Mouse (Mus musculus): ENCODE measurements around the gene Ssu72. TPM values are rescaled to one million over a fixed set of nuclear protein-coding genes. Genes with fewer than 3 reads are reported as not detected.

Gene Ssu72
- polyA plus RNA-seq, 1 experiment from 2014 or later = 264 TPM

- no peak within 1 kb of the TSS for H3K4me3 ChIP-seq (ENCODE audit: inconsistent target)
- no peak within 1 kb of the TSS for H3K27ac ChIP-seq
- 1% methylated on average over 35 of the region's 35 CpGs for WGBS (ENCODE audit: missing documents)
- no peaks in the 10 kb centered on the region for H3K79me2 ChIP-seq (ENCODE audit: inconsistent target)
- no peaks in the 10 kb centered on the region for H3K36me3 ChIP-seq (ENCODE audit: inconsistent target)
These were observed 69.7 kb downstream of the Ssu72 start, which contains the start of gene Vwa1 for GRCm38 (mm10) chr4:155774280-155774754. Vwa1 (minus strand) TSS chr4:155774698.

GRCm38 (mm10) chr4:155774971-155775740, 70.6 kb downstream of the Ssu72 start:
- H3K27ac ChIP-seq = no peak overlapping the region
- WGBS (ENCODE audit: missing documents) = 23% methylated on average over 9 of the region's 9 CpGs
- no peak overlapping the region for H3K4me3 ChIP-seq (ENCODE audit: inconsistent target)
- H3K79me2 ChIP-seq (ENCODE audit: inconsistent target) = no peaks in the 10 kb centered on the region
- H3K36me3 ChIP-seq (ENCODE audit: inconsistent target) = no peaks in the 10 kb centered on the region

- no peak overlapping the region for H3K4me3 ChIP-seq (ENCODE audit: inconsistent target)
- H3K27ac ChIP-seq = no peak overlapping the region
- WGBS (ENCODE audit: missing documents) = 96% methylated on average over 3 of the region's 3 CpGs
- no peaks in the 10 kb centered on the region for H3K36me3 ChIP-seq (ENCODE audit: inconsistent target)
- H3K79me2 ChIP-seq (ENCODE audit: inconsistent target) = no peaks in the 10 kb centered on the region
These were observed 71.3 kb downstream of the Ssu72 start for GRCm38 (mm10) chr4:155775855-155776254.

- 58% methylated on average over 2 of the region's 2 CpGs for WGBS (ENCODE audit: missing documents)
- H3K36me3 ChIP-seq (ENCODE audit: inconsistent target) = no peaks in the 10 kb centered on the region
- H3K79me2 ChIP-seq (ENCODE audit: inconsistent target) = no peaks in the 10 kb centered on the region
- no peak overlapping the region for H3K4me3 ChIP-seq (ENCODE audit: inconsistent target)
- H3K27ac ChIP-seq = no peak overlapping the region
These were observed 72.2 kb downstream of the Ssu72 start for GRCm38 (mm10) chr4:155776704-155777335.

- no peak overlapping the region for H3K27ac ChIP-seq
- 100% methylated on average over 2 of the region's 2 CpGs for WGBS (ENCODE audit: missing documents)
- no peaks in the 10 kb centered on the region for H3K36me3 ChIP-seq (ENCODE audit: inconsistent target)
- H3K4me3 ChIP-seq (ENCODE audit: inconsistent target) = no peak overlapping the region
- H3K79me2 ChIP-seq (ENCODE audit: inconsistent target) = no peaks in the 10 kb centered on the region
These were observed 73.2 kb downstream of the Ssu72 start for GRCm38 (mm10) chr4:155777816-155778215.

- Histone ChIP-seq H3K79me2 (ENCODE audit: inconsistent target) (no peaks in the 10 kb centered on the region), H3K36me3 (ENCODE audit: inconsistent target) (no peaks in the 10 kb centered on the region), H3K27ac (no peak overlapping the region), H3K4me3 (ENCODE audit: inconsistent target) (no peak overlapping the region)
- 88% methylated on average over 4 of the region's 4 CpGs for WGBS (ENCODE audit: missing documents)
These were observed 74.9 kb downstream of the Ssu72 start for GRCm38 (mm10) chr4:155779498-155779897.

GRCm38 (mm10) chr4:155780895-155781294, 76.3 kb downstream of the Ssu72 start:
- H3K4me3 ChIP-seq (ENCODE audit: inconsistent target) = no peak overlapping the region
- 89% methylated on average over 6 of the region's 6 CpGs for WGBS (ENCODE audit: missing documents)
- no peaks in the 10 kb centered on the region for H3K36me3 ChIP-seq (ENCODE audit: inconsistent target)
- H3K27ac ChIP-seq = no peak overlapping the region
- H3K79me2 ChIP-seq (ENCODE audit: inconsistent target) = no peaks in the 10 kb centered on the region

Other genes starting within 250 kb of the Ssu72 start
- not detected in 3 replicates for gene Tmem52, start 235.7 kb upstream of the Ssu72 start, polyA plus RNA-seq (2018)
- 216 to 287 TPM (median 286 TPM) in 3 replicates for gene Gnb1, start 213.4 kb upstream of the Ssu72 start, polyA plus RNA-seq (2018)
- 75.4 to 129 TPM (median 88.2 TPM) in 3 replicates for gene Nadk, start 142.4 kb upstream of the Ssu72 start, polyA plus RNA-seq (2018)
- 4.6 to 4.9 TPM (median 4.8 TPM) in 3 replicates for gene Slc35e2, start 103.4 kb upstream of the Ssu72 start, polyA plus RNA-seq (2018)
- 67.8 to 153 TPM (median 75.9 TPM) in 3 replicates for gene Cdk11b, start 79.9 kb upstream of the Ssu72 start, polyA plus RNA-seq (2018)
- not detected in 3 replicates for gene Gm10563, start 59.4 kb upstream of the Ssu72 start, polyA plus RNA-seq (2018)
- gene Mmp23, start 51.4 kb upstream of the Ssu72 start, polyA plus RNA-seq (2018) = not detected in 3 replicates
- 9.5 to 29.7 TPM (median 12.3 TPM) in 3 replicates for gene Mib2, start 35.6 kb upstream of the Ssu72 start, polyA plus RNA-seq (2018)
- 1.1 to 1.9 TPM (median 1.4 TPM) in 3 replicates for gene Fndc10, start 10.5 kb upstream of the Ssu72 start, polyA plus RNA-seq (2018)
- 0.10 to 1.0 TPM (median 0.32 TPM) in 3 replicates for gene Tmem240, start 30.0 kb downstream of the Ssu72 start, polyA plus RNA-seq (2018)
- 11.3 to 32.7 TPM (median 12.1 TPM) in 3 replicates for gene Atad3a, start 56.3 kb downstream of the Ssu72 start, polyA plus RNA-seq (2018)
- 0.09 to 0.10 TPM in 2 of 3 replicates, not detected in the other for gene Vwa1, start 69.9 kb downstream of the Ssu72 start, polyA plus RNA-seq (2018)
- gene Tmem88b, start 81.1 kb downstream of the Ssu72 start, polyA plus RNA-seq (2018) = not detected in 3 replicates
- gene Ankrd65, start 85.6 kb downstream of the Ssu72 start, polyA plus RNA-seq (2018) = not detected in 3 replicates
- 60.1 to 101 TPM (median 65.9 TPM) in 3 replicates for gene Mrpl20, start 98.1 kb downstream of the Ssu72 start, polyA plus RNA-seq (2018)
- 21.9 to 54.1 TPM (median 31.3 TPM) in 3 replicates for gene Ccnl2, start 107.7 kb downstream of the Ssu72 start, polyA plus RNA-seq (2018)
- 66.8 to 92.5 TPM (median 68.1 TPM) in 3 replicates for gene Aurkaip1, start 126.5 kb downstream of the Ssu72 start, polyA plus RNA-seq (2018)
- gene Mxra8, start 134.9 kb downstream of the Ssu72 start, polyA plus RNA-seq (2018) = 0.19 to 1.1 TPM (median 0.32 TPM) in 3 replicates
- 6.2 to 13.8 TPM (median 12.2 TPM) in 3 replicates for gene Dvl1, start 142.6 kb downstream of the Ssu72 start, polyA plus RNA-seq (2018)
- gene Tas1r3, start 158.6 kb downstream of the Ssu72 start, polyA plus RNA-seq (2018) = 0.04 to 0.11 TPM in 2 of 3 replicates, not detected in the other
- gene Cptp, start 164.6 kb downstream of the Ssu72 start, polyA plus RNA-seq (2018) = 6.6 to 11.4 TPM (median 8.7 TPM) in 3 replicates
- gene Ints11, start 164.7 kb downstream of the Ssu72 start, polyA plus RNA-seq (2018) = 11.2 to 22.1 TPM (median 18.6 TPM) in 3 replicates
- 12.4 to 21.3 TPM (median 17.4 TPM) in 3 replicates for gene Pusl1, start 187.0 kb downstream of the Ssu72 start, polyA plus RNA-seq (2018)
- 8.2 to 8.7 TPM (median 8.3 TPM) in 3 replicates for gene Acap3, start 187.0 kb downstream of the Ssu72 start, polyA plus RNA-seq (2018)
- 55.7 to 67.6 TPM (median 65.4 TPM) in 3 replicates for gene Ube2j2, start 239.0 kb downstream of the Ssu72 start, polyA plus RNA-seq (2018)